Mouse (Mus musculus): ENCODE measurements around the gene Elavl2. TPM values are rescaled to one million over a fixed set of nuclear protein-coding genes. Genes with fewer than 3 reads are reported as not detected.

The Elavl2 gene
- polyA plus RNA-seq, 1 experiment from 2014 or later = 150 TPM

Small RNA genes lying within 50 kb of the gene (microRNA-seq; reads per million reads assigned to microRNA genes)
- not detected for gene Mir6402

Data from neural tube, embryonic 13.5 days (tissue).